Mouse (Mus musculus) regulatory T cell (primary cell): ENCODE results near the gene Oma1.

Experiments used
- in situ Hi-C: fragments of 300-600 bp; cut with MboI, MseI; formaldehyde crosslinking; loops from one replicate; pipeline ENCODE4 v1.15.1; 2025; ENCODE audit warnings: high pct_unique_total_duplicates

The Oma1 gene

DNA sequence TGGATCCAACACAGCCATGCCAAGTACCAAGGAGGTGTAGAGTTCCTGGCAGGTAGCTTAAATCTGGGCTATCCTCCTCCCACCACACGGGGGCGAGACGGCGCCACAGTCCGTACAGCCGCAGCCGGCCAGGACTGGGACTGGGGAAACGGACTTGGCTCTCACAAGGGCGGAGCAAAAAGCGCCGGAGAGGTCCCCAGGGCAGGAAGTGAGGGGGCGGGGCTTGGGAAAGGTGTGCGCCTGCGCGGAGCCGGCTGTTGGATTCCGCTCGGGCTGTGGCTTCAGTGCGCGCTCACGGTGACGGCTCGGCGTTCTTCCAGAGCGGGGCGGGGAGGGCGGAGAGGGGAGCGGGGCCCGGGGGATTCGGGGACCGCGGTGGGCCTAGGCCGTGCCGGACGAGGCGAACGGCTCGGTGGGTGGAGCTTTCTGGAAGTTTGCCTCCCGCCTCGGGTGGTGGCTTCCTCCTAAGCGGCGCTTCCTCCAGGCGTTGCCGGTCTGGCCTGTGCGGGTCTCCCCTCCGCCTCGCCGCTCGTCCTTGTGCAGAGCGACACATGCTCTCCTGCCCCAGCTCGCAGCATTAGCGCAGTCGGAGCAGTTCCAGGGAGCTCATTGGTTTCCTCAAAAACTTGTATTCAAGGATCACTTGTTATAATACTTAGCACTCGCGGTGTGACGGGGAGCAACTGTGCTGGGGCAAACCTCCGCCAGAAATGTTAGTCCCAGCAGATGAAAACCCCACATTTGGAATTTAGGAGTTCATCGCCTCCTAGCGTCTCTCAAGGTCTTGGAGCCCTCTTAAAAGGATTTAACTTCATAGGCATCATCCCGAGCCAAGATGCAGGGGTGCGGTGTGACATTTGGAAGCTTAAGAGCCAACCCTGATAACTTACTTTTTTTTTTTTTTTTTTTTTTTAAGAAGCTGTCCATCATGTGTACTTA, at the start of gene Oma1:
Oma1 (plus strand) TSS at position 226 of the 939 bp plus-strand sequence.
- in situ Hi-C loops: loop anchor here (5.0 to 25.0 kb wide), 3 partner anchors 33 to 1798 kb away; partner anchors contain the start of gene Prkaa2

DNA sequence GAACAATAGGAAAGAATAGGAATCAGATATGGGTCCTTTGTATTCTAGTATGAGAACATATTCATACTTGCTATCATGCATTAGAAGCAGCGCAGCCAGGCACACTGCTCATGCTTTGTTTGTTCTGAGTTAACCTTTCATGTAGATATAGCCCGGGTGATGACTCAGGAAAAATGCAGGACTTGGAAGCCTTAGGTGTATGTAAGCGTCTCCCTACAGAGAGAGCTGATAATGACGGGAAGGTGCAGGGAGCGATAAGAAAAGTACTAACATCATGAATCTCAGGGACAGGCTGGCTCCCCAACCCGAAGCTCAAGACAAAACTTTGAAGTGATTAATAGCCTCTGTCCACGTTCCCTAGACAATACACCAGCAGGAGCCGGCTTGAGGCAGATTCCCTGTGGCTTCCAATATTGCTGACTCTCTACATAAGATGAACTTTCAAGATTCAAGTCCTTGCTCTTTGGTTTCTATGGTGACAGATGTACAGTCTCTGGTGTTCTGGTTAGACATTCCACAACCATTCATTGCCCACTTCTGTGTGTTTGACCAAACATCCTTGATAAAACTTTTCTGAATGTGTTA, 49.7 kb upstream of the Oma1 start:
- in situ Hi-C loops: loop anchor here (10.0 kb wide), 1 partner anchor 1189 kb away; no protein-coding TSS in a partner anchor

- in situ Hi-C loops: loop anchor here (10.0 kb wide), 1 partner anchor 1190 kb away; no protein-coding TSS in a partner anchor
Measured at GRCm38 (mm10) chr4:103265166-103265565, 48.4 kb upstream of the Oma1 start.

DNA sequence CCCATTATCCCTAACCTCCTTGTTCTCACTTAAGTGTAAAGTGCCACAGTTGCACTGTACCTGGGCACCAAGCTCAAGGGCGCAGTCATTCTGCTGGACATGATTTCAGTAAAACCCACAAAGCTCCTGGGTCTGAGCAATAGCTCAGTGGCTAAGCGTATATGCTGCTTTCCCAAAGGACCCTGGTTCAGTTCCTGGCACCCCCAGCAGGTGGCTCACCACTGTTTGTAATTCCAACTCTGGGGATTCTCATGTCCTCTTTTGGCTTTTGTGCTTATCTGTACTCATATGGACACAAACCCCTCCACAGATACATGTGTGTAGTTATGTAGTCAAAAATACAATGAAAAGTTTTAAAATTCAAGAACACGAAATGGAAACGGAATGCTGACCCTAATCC, 44.3 kb upstream of the Oma1 start:
- in situ Hi-C loops: loop anchor here (10.0 kb wide), 1 partner anchor 1195 kb away; no protein-coding TSS in a partner anchor

DNA sequence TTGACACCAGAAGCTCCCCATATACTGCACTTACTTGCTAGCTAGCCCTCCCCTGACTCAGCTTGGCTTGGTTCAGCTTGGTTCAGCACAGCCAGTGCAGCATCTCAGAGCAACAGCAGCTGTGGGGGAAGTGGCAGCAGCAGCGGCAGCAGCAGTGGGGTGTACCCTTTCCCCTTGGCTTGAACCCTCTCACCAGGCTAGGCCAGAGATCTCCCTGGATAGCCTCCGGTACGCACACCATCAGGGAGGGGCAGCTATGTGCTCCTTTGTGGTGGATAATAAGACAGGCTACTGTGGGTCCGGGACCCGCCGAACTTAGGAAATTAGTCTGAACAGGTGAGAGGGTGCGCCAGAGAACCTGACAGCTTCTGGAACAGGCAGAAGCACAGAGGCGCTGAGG, 40.6 kb upstream of the Oma1 start:
- in situ Hi-C loops: no loop called here

DNA sequence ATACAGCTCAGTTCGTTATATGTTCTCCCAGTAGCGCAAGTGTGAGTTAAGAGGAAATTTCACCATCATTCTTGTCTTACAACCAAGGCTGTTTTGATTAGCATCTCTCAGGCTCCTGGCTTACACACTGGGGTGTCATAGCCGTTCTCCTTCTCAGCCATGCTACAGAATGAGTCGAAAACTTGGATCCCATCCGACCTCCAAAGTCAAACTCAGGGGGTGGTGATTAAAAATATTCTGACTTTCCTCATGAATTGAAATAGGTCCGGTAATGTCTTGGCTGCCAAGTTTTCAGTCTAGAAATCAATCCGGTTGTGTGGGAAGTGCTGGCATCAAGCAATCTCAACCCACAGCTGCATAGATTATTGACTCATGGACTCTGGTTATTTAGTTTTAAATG, 25.3 kb upstream of the Oma1 start:
- in situ Hi-C loops: no loop called here

GRCm38 (mm10) chr4:103290763-103291162, 22.8 kb upstream of the Oma1 start, which contains the start of gene 4921539E11Rik:
Gene 4921539E11Rik, minus strand, starts transcription at chr4:103290863.
- in situ Hi-C loops: no loop called here

DNA sequence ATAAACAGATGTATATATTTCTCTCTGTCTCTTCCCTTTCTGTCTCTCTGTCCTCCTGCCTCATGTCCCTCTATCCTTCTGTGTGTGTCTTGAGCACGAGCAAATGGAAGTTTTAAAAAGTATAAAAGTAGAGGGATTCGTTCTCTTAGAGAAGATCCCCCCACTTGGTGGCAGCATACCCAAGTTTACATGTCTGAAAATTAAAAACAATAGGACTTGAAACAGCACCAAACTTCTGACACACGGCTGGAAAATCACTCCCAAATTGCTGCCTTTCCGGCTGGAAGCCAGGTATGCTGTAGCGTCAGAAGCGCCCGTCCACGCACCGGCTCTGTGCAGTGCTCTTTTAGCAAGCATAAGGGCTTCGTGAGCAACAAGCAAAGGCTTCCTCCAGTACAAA, 14.3 kb upstream of the Oma1 start:
- in situ Hi-C loops: no loop called here

- in situ Hi-C loops: loop anchor here (25.0 kb wide), 1 partner anchor 1808 kb away; the partner anchor contains the start of gene Prkaa2
Measured at GRCm38 (mm10) chr4:103303851-103304250, 9.8 kb upstream of the Oma1 start.

GRCm38 (mm10) chr4:103314526-103314910, 906 bp downstream of the Oma1 start:
- in situ Hi-C loops: loop anchor here (5.0 to 25.0 kb wide), 3 partner anchors 33 to 1798 kb away; partner anchors contain the start of gene Prkaa2

DNA sequence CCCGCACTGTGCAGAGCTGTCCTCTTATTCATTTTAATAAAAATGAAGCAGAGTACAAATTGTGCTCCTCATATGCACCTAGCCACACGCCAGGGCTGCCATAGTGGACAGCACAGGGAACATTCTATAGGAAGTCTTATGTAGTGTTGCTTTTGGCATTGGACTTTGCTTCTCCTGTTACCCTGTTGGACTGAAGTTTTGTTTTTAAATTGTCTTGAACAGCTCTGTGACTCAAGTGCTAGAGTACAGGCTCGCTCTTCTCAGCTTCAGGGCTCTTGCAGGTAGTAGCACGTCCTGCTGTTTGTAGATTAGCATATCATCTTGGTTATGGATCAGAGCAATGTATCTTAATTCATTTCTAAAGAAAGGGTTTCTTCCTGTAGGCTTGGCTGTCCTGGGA, 2.2 kb downstream of the Oma1 start:
- in situ Hi-C loops: loop anchor here (5.0 to 25.0 kb wide), 3 partner anchors 89 to 1796 kb away; partner anchors contain the start of gene Prkaa2

- in situ Hi-C loops: loop anchor here (25.0 kb wide), 1 partner anchor 1791 kb away; the partner anchor contains the start of gene Prkaa2
Measured at GRCm38 (mm10) chr4:103321461-103321860, 7.8 kb downstream of the Oma1 start.

DNA sequence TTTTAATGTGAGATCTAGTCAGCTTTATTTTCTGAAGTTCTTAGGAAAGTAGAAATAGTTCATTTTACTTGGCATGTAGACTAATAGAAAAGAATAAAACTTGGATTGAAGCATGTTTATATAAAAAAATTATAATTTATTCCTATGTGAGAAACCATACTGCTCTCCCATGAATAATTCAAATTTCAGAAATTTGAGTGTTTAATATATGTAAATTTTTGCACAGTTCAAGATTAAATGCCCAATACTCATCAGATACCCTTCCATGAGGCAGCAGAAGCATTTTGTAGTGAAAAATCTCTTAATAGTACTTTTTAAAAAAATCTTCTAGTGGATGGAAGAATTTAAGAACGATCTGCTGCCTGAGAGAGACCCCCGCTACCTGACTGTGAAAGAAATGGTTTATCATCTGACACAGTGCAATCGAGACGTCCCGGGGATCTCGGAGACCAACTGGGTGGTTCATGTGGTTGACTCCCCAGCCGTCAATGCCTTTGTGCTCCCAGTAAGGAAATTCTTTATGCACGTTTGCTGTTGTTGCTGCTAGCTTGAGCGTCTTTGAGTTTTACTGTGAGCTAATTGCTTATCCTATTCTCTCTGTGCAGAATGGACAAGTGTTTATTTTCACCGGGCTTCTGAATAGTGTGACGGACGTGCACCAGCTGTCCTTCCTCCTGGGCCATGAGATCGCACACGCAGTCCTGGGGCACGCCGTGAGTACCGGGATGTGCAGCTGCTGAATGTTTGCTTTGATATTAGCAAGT, 11.3 kb downstream of the Oma1 start:
- in situ Hi-C loops: loop anchor here (25.0 kb wide), 2 partner anchors 1663 to 1787 kb away; partner anchors contain the start of gene Prkaa2

- in situ Hi-C loops: loop anchor here (25.0 kb wide), 1 partner anchor 1665 kb away; no protein-coding TSS in a partner anchor
Measured at GRCm38 (mm10) chr4:103326994-103327393, 13.4 kb downstream of the Oma1 start.

DNA sequence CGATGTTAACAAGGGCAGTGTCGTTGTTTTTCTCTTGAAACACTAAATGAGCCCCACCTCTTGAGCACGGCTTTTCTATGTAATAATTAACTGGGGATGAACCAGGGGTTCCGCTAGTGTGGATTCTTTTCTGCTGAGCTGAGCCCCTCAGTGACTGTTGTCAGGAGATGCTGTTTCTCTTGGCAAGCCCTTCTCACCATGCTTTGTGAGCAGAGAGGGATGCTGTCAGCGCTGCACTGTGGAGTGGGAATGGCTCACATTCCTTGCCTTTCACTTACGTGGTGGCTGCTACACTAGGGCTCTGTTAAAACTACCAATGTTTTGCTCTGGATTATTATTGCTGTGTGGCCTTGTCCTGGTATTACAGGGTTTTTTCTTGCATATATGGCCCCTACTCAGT, 15.7 kb downstream of the Oma1 start:
- in situ Hi-C loops: loop anchor here (25.0 kb wide), 1 partner anchor 1667 kb away; no protein-coding TSS in a partner anchor

DNA sequence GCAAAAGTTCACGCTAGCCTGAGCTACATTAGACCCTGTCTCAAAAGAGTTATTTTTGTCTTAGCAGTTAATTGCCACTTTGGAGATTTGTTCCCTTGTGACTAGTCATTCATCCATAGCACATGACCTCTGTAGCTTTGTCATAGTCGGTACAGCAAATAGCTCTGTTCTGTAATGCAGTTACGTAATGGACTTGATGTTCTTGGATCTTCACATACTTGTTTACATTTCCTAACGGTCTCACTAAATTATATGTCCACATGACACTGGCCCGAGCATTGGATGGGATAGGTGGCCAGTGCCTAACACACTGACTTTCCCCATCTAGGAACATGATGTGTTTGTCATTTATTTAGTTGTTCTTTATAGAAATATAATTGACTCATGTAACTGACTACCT, 21.5 kb downstream of the Oma1 start:
- in situ Hi-C loops: loop anchor here (25.0 kb wide), 1 partner anchor 1673 kb away; no protein-coding TSS in a partner anchor

DNA sequence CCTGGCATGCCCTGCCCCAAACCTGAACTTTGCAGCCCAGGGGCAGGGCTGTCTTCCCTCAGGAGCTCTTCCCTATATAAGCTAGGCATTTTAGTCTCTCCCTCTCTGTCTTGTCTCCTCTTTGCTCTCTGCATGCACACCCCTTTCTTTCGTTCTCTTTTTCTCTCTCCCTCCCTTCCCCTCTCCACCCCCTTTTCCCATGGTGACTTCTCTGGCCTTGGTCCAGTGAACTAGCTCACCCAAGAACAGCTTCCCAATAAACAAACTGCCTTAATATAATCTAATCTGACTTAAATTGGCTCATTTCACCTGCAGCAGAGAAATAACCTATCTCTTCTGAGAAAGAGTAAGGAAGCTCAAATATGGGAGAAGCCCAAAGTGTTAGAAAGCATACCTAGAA, 27.1 kb downstream of the Oma1 start:
- in situ Hi-C loops: loop anchor here (25.0 kb wide), 1 partner anchor 1678 kb away; no protein-coding TSS in a partner anchor

- in situ Hi-C loops: loop anchor here (25.0 kb wide), 1 partner anchor 1679 kb away; no protein-coding TSS in a partner anchor
Measured at GRCm38 (mm10) chr4:103341620-103342019, 28.0 kb downstream of the Oma1 start.

DNA sequence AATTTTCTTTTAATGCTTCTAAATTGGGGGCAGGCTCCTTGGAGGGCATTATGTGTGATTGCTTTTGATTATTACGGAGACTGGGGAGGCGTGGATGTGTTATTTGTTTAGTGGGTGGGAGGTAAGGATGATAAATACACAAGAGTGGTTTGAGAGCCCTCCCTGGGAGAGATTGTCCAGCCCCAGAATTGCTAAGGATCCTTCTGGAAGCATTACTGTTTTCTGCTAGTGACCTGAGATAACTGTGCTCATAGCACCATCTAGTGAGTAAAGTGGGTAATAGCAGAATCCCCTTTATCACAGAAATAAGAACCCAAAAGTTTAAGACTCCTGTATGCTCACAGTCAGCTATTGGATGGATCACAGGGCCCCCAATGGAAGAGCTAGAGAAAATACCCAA, 32.4 kb downstream of the Oma1 start:
- in situ Hi-C loops: loop anchor here (5.0 to 25.0 kb wide), 2 partner anchors 34 to 1684 kb away; partner anchors contain the start of gene Oma1

GRCm38 (mm10) chr4:103346849-103347248, 33.2 kb downstream of the Oma1 start:
- in situ Hi-C loops: loop anchor here (5.0 to 25.0 kb wide), 2 partner anchors 35 to 1685 kb away; partner anchors contain the start of gene Oma1

DNA sequence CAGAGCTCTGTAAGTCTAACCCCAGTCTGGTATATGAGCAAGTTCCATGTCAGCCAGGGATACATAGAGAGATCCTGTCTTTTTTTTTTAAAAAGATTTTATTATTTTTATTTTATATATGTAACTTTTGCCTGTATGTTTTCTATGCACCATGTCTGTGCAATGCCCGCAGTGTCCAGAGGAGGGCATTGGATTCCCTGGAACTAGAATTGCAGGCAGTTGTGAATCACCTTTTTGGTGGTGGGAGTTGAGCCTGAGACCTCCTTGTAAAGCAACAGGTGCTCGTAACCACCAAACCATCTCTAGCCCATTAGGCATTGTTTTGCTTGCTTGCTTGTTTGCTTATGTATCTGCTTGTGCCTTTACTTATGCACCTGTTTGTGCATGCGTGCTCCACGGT, 35.6 kb downstream of the Oma1 start:
- in situ Hi-C loops: loop anchor here (5.0 to 25.0 kb wide), 2 partner anchors 37 to 1687 kb away; partner anchors contain the start of gene Oma1
